Mouse (Mus musculus): ENCODE measurements around the gene Cd1d1. TPM values are rescaled to one million over a fixed set of nuclear protein-coding genes. Genes with fewer than 3 reads are reported as not detected.
"Not testable (repeated sequence)": the region's sequence is repeated elsewhere in the genome, so short reads cannot be mapped to it uniquely, and the experiment has no call there.

Gene Cd1d1
- polyA plus RNA-seq, 1 experiment from 2014 or later, result 20.1 TPM

DNA sequence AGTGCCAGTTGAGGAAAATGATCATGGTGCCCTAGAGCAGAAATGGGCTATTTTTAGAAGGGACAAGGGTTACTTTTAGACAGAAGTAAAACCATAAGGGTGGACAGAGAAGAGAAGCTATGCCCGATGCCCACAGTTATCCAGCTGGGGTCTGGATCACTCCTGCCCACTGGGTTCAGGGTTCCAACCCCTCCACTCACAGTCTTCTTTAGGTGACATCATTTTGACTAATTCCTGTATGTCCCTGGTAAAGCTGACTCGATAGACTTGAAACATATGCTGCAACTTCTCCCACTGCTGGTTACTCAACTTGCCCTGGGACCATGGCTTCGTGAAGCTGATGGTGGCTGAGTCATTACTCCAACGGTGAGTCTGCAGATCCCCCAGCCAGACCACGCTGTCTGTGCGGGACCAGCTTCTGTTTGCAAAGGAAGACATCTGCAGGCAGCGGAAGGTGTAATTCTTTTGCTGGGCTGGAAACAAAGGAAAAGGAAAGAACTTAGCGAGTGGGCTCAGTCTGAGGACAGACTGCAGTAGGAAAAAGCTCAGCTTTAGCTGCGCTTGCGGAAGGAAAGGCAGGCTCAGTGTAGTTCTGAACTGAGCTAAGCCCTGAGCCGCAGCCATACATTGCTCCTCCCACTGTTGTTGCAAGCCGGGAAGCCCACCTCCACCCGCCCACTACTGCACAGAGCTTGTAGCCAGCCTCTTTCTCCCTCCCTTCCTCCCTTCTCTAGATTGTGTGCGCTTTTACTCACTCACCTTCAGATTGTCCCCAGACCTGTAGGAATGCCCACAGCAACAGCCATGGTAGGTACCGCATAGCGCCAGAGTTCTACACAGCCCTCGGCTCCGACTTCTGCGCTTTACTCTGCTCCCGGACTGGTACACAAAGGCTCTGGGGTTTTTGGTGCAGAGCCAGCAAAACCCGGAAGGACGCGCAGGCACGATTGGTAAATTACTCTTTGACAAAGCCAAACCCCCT lies 517 bp downstream of the Cd1d1 start:
- 9% methylated on average over 24 of the region's 24 CpGs for WGBS
- not testable (repeated sequence) for H3K27me3 ChIP-seq (ENCODE audit: low read depth, poor library complexity, severe bottlenecking); H3K9me3 ChIP-seq (replicated peaks); H3K36me3 ChIP-seq
- DNase-seq (ENCODE audit: low spot score), result peak; percentile 80
- Histone ChIP-seq H3K27ac (replicated peaks) (peak overlapping the region; percentile 93), H3K4me3 (peak overlapping the region; percentile 69), H3K4me1 (peaks cover 17% of the 10 kb centered on the region)

DNA sequence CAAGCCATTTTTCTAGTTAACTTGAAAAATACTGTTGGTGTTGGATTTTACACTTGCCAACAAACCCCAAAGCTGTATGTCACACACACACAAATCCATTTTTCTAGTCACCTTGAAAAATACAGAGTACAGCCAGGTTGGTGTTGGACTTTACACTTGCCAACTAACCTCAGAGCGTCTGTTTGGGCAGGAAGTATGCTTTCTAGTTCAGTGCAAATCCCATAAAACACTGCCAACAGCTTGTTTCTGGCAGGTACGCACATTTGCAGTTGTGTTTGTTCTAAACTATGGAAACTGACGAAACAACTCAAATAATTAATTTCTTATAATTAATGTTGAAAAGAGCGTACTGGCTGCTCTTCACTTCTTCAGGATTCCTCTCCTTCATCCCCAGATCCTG lies 3.1 kb downstream of the Cd1d1 start:
- Histone ChIP-seq H3K27ac (replicated peaks) (no peak overlapping the region), H3K36me3 (no peaks in the 10 kb centered on the region), H3K4me3 (no peak overlapping the region), H3K9me3 (replicated peaks) (no peaks in the 10 kb centered on the region), H3K4me1 (peaks cover 17% of the 10 kb centered on the region), H3K27me3 (ENCODE audit: low read depth, poor library complexity, severe bottlenecking) (0 out of 2 replicates have a peak, but pooled peaks cover 8% of the 10 kb centered on the region)
- no peak for DNase-seq (ENCODE audit: low spot score)
- WGBS, result 94% methylated on average over 4 of the region's 4 CpGs

DNA sequence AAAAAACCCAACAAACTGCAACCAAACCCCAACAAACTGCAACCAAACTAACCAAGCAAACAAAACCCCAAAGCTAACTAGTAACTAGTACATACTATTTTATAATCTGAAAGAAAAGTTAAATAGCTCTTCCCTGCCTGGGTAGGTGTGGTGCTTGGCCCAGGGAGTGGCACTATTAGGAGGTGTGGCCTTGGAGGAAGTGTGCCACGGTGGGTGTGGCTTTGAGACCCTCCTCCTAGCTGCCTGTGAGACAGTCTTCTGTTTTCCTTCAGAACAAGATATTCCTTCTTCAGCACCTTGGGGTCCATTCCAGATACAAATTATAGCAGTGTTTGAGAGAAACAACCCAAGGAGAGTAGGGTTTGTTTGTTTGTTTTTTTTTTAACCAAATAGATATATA lies 3.9 kb downstream of the Cd1d1 start:
- no peak for DNase-seq (ENCODE audit: low spot score)
- Histone ChIP-seq H3K4me3 (no peak overlapping the region), H3K27me3 (ENCODE audit: low read depth, poor library complexity, severe bottlenecking) (0 out of 2 replicates have a peak, but pooled peaks cover 6% of the 10 kb centered on the region), H3K4me1 (peaks cover 13% of the 10 kb centered on the region), H3K9me3 (replicated peaks) (no peaks in the 10 kb centered on the region), H3K36me3 (no peaks in the 10 kb centered on the region), H3K27ac (replicated peaks) (no peak overlapping the region)
- WGBS, result 64% methylated on average over 1 of the region's 1 CpGs

DNA sequence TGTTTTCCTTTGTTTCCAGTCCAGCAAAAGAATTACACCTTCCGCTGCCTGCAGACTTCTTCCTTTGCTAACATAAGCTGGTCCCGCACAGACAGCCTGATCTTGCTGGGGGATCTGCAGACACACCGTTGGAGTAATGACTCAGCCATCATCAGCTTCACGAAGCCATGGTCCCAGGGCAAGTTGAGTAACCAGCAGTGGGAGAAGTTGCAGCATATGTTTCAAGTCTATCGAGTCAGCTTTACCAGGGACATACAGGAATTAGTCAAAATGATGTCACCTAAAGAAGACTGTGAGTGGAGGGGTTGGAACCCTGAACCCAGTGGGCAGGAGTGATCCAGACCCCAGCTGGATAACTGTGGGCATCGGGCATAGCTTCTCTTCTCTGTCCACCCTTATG lies 12.3 kb downstream of the Cd1d1 start:
- Histone ChIP-seq H3K4me3 (peak overlapping the region; percentile 48), H3K27ac (replicated peaks) (peak overlapping the region; percentile 83)
- DNase-seq (ENCODE audit: low spot score); H3K27me3 ChIP-seq (ENCODE audit: low read depth, poor library complexity, severe bottlenecking); H3K9me3 ChIP-seq (replicated peaks); H3K36me3 ChIP-seq; H3K4me1 ChIP-seq: not testable (repeated sequence)
- 47% methylated on average over 6 of the region's 6 CpGs for WGBS

DNA sequence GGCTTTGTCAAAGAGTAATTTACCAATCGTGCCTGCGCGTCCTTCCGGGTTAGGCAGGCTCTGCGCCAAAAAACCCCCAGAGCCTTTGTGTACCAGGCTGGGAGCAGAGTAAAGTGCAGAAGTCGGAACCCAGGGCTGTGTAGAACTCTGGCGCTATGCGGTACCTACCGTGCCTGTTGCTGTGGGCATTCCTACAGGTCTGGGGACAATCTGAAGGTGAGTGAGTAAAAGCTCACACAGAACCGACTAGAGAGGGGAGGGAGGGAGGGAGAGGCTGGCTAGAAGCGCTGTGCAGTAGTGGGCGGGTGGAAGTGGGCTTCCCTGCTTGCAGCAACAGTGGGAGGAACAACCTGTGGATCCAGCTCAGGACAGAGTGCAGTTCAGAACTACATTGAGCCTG lies 12.8 kb downstream of the Cd1d1 start:
- WGBS, result 24% methylated on average over 12 of the region's 12 CpGs
- H3K4me3 ChIP-seq, result peak overlapping the region; percentile 48
- H3K36me3 ChIP-seq, result no peaks in the 10 kb centered on the region
- H3K4me1 ChIP-seq, result peaks cover 6% of the 10 kb centered on the region
- DNase-seq (ENCODE audit: low spot score), result peak; percentile 38
- no peaks in the 10 kb centered on the region for H3K9me3 ChIP-seq (replicated peaks)
- H3K27ac ChIP-seq (replicated peaks), result peak overlapping the region; percentile 83
- 0 out of 2 replicates have a peak, but pooled peaks cover 5% of the 10 kb centered on the region for H3K27me3 ChIP-seq (ENCODE audit: low read depth, poor library complexity, severe bottlenecking)

DNA sequence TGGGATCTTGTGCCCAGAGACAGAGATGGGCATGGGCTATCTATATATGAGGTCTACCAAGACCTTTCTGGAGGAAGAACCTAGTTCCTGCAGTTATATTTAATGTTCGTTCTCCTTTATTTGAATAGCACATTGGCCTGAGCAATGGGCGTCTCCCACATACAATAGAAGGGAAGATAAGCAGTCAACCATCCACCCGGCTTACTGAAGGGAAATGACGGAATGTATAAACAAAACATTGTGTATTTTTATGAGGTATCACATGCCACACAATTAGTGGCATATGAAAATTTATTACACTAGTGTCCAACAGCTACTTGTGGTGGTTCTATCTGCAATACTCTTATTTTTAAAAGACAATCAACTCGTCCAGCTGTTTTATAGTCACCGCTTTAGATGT lies 15.9 kb downstream of the Cd1d1 start:
- Histone ChIP-seq H3K4me3 (no peak overlapping the region), H3K27me3 (ENCODE audit: low read depth, poor library complexity, severe bottlenecking) (0 out of 2 replicates have a peak, but pooled peaks cover 5% of the 10 kb centered on the region), H3K27ac (replicated peaks) (no peak overlapping the region), H3K4me1 (peaks cover 6% of the 10 kb centered on the region), H3K9me3 (replicated peaks) (no peaks in the 10 kb centered on the region), H3K36me3 (no peaks in the 10 kb centered on the region)
- WGBS, result 88% methylated on average over 6 of the region's 6 CpGs
- no peak for DNase-seq (ENCODE audit: low spot score)

DNA sequence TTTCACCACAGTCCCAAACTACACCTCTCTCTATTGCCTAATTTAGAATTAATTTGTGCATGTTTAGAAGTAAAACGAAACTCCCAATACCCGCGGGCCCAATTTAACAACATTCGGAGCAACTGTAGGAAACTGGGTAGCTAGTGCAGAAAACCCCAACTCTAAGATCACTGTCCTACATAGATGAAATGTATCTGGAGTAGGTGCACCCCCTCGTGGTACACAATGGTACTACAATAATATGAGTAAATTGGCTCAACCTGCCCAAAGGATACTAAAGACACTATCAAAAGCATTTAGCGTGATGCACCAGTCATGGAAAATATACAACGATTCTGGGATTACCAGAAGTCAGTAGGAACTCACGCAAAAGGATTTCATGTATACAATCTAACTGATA lies 22.7 kb downstream of the Cd1d1 start:
- peak; percentile 36 for DNase-seq (ENCODE audit: low spot score)
- 22% methylated on average over 8 of the region's 8 CpGs for WGBS

DNA sequence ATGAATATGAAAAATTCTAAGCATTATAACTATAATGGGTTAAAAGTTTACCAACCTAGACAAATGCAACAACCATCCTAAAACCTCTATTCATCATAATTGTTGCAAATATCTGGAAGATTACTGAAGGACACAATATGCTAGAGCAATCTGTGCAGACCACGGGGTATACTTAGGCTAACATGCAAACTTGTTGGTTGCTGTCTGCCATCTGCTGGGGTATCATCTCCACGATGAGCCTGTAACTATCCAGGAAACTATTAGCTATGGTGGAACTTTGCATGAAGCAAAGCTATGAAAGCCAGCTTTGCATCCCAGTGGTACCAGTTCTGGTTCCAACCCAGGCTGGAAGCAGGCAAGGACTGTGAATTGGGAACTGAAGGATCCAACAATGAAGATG lies 24.1 kb downstream of the Cd1d1 start:
- Histone ChIP-seq H3K9me3 (replicated peaks) (no peaks in the 10 kb centered on the region), H3K36me3 (no peaks in the 10 kb centered on the region), H3K27me3 (ENCODE audit: low read depth, poor library complexity, severe bottlenecking) (no peaks in the 10 kb centered on the region), H3K4me3 (no peak overlapping the region), H3K4me1 (no peaks in the 10 kb centered on the region), H3K27ac (replicated peaks) (no peak overlapping the region)
- no peak for DNase-seq (ENCODE audit: low spot score)
- WGBS, result 80% methylated on average over 2 of the region's 2 CpGs

More for the DNA sequence above, 22.7 kb downstream of the Cd1d1 start:
- Histone ChIP-seq H3K4me1 (no peaks in the 10 kb centered on the region), H3K27me3 (ENCODE audit: low read depth, poor library complexity, severe bottlenecking) (no peaks in the 10 kb centered on the region), H3K36me3 (no peaks in the 10 kb centered on the region), H3K9me3 (replicated peaks) (no peaks in the 10 kb centered on the region), H3K4me3 (no peak overlapping the region), H3K27ac (replicated peaks) (no peak overlapping the region)

DNA sequence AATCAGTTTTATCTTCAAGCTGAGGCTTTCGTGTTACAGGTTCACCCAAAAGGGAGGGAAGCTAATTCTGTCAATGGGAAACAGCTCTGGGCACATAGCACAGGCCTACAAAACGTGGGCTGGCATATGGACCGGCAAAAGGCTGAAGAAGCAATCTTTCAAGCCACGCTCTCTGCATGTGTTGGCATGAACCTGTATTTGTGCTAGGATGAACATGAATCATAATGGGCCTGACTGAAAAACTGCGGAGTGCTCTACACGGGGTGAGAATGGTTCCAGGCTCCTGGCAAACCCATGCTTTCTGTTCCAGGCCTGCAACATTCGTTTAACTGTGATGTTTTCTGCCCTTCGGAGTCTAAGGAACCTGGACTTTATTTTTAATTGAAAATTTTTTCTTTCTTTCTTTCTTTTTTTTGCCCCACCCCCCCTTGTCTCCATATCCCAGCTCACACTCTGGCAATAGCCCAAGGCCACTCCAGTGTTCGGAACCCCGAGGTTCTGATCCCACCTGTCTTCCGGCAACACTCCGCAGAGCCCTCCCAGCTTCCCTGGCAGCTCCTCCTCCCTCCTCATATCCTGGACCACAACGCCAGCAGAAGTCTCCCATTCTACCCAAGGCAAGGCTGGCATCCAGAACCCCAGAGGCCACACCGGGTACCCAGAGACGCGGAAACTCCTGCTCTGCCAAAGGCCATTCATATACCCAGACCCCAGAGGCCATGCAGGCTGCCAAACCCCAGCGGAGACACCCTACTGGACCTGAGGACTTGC lies 36.4 kb downstream of the Cd1d1 start:
- Histone ChIP-seq H3K27me3 (ENCODE audit: low read depth, poor library complexity, severe bottlenecking) (no peaks in the 10 kb centered on the region), H3K4me1 (no peaks in the 10 kb centered on the region), H3K27ac (replicated peaks) (no peak overlapping the region), H3K4me3 (no peak overlapping the region), H3K9me3 (replicated peaks) (no peaks in the 10 kb centered on the region), H3K36me3 (no peaks in the 10 kb centered on the region)
- DNase-seq (ENCODE audit: low spot score), result no peak
- 91% methylated on average over 17 of the region's 17 CpGs for WGBS

DNA sequence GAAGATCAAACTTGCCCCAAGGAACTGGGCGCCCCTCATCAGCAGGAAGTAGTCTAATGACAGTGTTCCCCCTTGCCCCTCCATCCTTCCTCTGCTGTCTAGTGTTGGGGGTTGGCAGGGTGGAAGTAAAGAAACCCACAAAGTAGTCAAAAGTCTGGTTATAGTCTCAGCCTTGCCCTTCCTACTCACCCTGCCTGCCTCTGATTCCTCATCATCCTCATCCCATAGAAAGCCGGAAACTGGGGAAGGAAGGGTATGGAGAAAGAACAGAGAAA lies 37.9 kb downstream of the Cd1d1 start:
- no peaks in the 10 kb centered on the region for H3K36me3 ChIP-seq
- WGBS, result 95% methylated on average over 2 of the region's 2 CpGs
- H3K27me3 ChIP-seq (ENCODE audit: low read depth, poor library complexity, severe bottlenecking), result no peaks in the 10 kb centered on the region
- H3K4me3 ChIP-seq, result no peak overlapping the region
- no peak overlapping the region for H3K27ac ChIP-seq (replicated peaks)
- DNase-seq (ENCODE audit: low spot score), result no peak
- H3K4me1 ChIP-seq, result no peaks in the 10 kb centered on the region
- no peaks in the 10 kb centered on the region for H3K9me3 ChIP-seq (replicated peaks)

DNA sequence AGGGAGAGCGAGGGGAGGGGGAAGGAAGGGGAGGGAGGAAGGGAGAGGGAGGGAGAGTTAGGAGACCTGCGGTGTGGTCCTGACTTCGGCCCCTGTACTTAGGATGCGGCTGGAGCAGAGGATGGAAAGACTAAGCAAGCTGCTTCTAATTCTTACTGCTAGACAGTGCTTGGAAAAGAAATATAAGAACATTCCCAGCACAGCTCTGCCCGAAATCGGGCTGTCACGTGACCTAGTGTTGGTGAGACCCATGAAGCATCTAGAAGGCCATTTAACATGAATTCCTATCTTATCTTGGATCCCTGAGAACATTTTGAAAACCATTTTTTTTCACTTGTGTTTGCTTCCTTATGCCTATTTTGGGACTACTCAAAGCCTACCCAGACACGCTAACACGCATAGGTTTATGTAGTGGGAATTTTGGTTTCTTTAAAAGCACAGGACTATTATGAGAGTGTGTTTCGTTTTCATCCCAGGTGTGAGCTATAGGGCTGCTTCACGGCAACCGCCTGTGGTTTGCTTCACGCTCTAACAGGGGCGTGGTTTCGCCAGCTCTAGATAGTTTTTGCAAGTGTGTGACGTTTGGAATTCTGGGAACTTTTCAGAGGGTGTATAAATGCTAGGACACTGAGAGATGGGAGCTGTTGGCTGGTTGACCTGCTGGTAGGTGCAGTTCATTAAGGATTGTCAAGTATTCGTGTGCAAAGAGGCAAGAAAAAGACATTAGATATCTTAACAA lies 38.4 kb downstream of the Cd1d1 start:
- no peak for DNase-seq (ENCODE audit: low spot score)
- Histone ChIP-seq H3K36me3 (no peaks in the 10 kb centered on the region), H3K4me1 (no peaks in the 10 kb centered on the region), H3K27ac (replicated peaks) (no peak overlapping the region), H3K9me3 (replicated peaks) (no peaks in the 10 kb centered on the region), H3K4me3 (no peak overlapping the region), H3K27me3 (ENCODE audit: low read depth, poor library complexity, severe bottlenecking) (no peaks in the 10 kb centered on the region)
- 91% methylated on average over 17 of the region's 17 CpGs for WGBS

DNA sequence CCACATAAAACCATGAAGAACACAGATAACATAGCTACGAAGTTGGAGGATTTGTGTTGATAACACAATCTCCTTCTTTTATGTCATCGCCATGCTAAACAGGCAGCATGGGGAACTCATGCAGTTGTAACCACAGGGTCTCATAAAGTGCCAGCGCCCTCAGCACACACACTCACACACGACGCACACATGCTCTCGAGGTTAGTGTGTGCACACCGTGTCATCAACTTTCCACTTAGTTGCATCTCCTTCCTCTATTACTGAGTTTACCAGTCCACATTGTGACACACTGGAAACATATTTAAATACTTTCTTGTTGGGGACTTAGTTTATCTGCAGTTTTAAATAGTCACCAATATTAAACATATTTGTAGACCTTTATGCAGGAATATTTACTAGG lies 40.2 kb downstream of the Cd1d1 start:
- Histone ChIP-seq H3K4me1 (peaks cover 4% of the 10 kb centered on the region), H3K4me3 (no peak overlapping the region), H3K36me3 (no peaks in the 10 kb centered on the region), H3K27ac (replicated peaks) (no peak overlapping the region), H3K27me3 (ENCODE audit: low read depth, poor library complexity, severe bottlenecking) (no peaks in the 10 kb centered on the region), H3K9me3 (replicated peaks) (peaks cover 4% of the 10 kb centered on the region)
- 94% methylated on average over 7 of the region's 7 CpGs for WGBS
- DNase-seq (ENCODE audit: low spot score), result no peak

All from midbrain, embryonic 10.5 days (tissue).